Mouse (Mus musculus) heart, embryonic 11.5 days (tissue): ENCODE results near the gene Pafah1b3. TPM values are rescaled to one million over a fixed set of nuclear protein-coding genes. Genes with fewer than 3 reads are reported as not detected.
A peak's percentile ranks its signal among the peaks of the same experiment; 100 is the strongest.

Experiments used
- ATAC-seq: fragments of 200-750 bp; cut with Nextera tagmentation; replicated peaks from 2 replicates; pipeline ENCODE4 v1.8.0; 2017; ENCODE audit warnings: moderate library complexity; ENCODE audit not compliant: insufficient number of reproducible peaks, low FRiP score, low TSS enrichment
- H3K27ac ChIP-seq: fragments of 300-500 bp; sonication (generic); 2 replicates; pipeline ENCODE4 v1.5.1; 2014; ENCODE audit warnings: mild to moderate bottlenecking, low read depth, low read length
- H3K27me3 ChIP-seq: fragments of 300-500 bp; sonication (generic); 2 replicates; pipeline ENCODE4 v1.6.1; 2014; ENCODE audit warnings: mild to moderate bottlenecking, low read length, mixed read lengths; ENCODE audit not compliant: control insufficient read depth, insufficient read depth
- H3K36me3 ChIP-seq: fragments of 300-500 bp; sonication (generic); 2 replicates; pipeline ENCODE4 v1.6.1; 2014; ENCODE audit warnings: mild to moderate bottlenecking, low read length, moderate library complexity, mixed read lengths; ENCODE audit not compliant: control insufficient read depth, insufficient read depth
- H3K4me1 ChIP-seq: fragments of 300-500 bp; sonication (generic); 2 replicates; pipeline ENCODE4 v1.6.1; 2014; ENCODE audit warnings: low read length; ENCODE audit not compliant: control insufficient read depth, insufficient read depth
- H3K4me2 ChIP-seq: fragments of 300-500 bp; sonication (generic); 2 replicates; pipeline ENCODE4 v1.6.1; 2014; ENCODE audit warnings: mild to moderate bottlenecking, moderate library complexity
- H3K4me3 ChIP-seq: fragments of 300-500 bp; sonication (generic); 2 replicates; pipeline ENCODE4 v1.5.1; 2014; ENCODE audit warnings: low read depth, low read length
- H3K9ac ChIP-seq: fragments of 300-500 bp; sonication (generic); 2 replicates; pipeline ENCODE4 v1.6.1; 2014; ENCODE audit warnings: mild to moderate bottlenecking, low read depth, low read length, moderate library complexity
- H3K9me3 ChIP-seq: fragments of 300-500 bp; sonication (generic); replicated peaks from 2 replicates; pipeline ENCODE4 v1.6.1; 2016; ENCODE audit warnings: low read length; ENCODE audit not compliant: control insufficient read depth
- WGBS: fragments of 180-500 bp; shearing (Covaris S2); extraction: QIAGEN DNeasy Blood & Tissue Kit; methylation state at CpG from one replicate; pipeline ENCODE4 v1.1.7; 2014; ENCODE audit not compliant: insufficient replicate concordance; 5-methylcytosine and 5-hydroxymethylcytosine counted together
- polyA plus RNA-seq: library from polyadenylated mRNA; unstranded; fragments of >200 nt; fragmentation: Nextera tagmentation; extraction: Ambion mirVana; gene quantifications from 2 replicates; pipeline ENCODE4 v1.2.1, GENCODE M21; 2014

Pafah1b3 gene
- polyA plus RNA-seq, 1 experiment from 2014 or later = 141 TPM

DNA sequence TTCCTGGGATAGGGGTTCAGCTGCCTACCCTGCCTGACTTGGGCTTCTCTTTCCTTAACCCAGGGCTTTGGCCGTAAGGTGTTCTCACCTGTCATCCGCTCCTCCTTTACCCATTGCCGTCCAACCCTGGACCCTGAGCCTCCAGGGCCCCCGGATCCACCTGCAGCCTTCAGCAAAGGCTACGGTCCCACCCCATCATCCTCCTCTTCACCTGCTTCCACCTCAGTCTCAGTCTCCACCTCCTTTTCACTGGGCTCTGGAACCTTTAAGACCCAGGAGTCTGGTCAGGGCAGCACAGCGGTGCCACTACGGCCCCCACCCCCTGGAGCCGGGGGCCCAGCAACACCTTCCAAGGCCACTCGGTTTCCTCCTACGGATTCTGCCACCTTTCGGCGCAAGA, 9.8 kb downstream of the Pafah1b3 start:
- H3K4me1 ChIP-seq = peaks cover 23% of the 10 kb centered on the region
- H3K36me3 ChIP-seq = peaks cover 71% of the 10 kb centered on the region
- H3K27me3 ChIP-seq = no peaks in the 10 kb centered on the region
- WGBS = 93% methylated on average over 12 of the region's 12 CpGs
- ATAC-seq = no peak
- no peak overlapping the region for H3K4me3 ChIP-seq
- H3K27ac ChIP-seq = no peak overlapping the region
- H3K9me3 ChIP-seq = no peaks in the 10 kb centered on the region; the same call in 1 of the 2 replicates
- no peak overlapping the region for H3K9ac ChIP-seq
- H3K4me2 ChIP-seq = no peak overlapping the region

DNA sequence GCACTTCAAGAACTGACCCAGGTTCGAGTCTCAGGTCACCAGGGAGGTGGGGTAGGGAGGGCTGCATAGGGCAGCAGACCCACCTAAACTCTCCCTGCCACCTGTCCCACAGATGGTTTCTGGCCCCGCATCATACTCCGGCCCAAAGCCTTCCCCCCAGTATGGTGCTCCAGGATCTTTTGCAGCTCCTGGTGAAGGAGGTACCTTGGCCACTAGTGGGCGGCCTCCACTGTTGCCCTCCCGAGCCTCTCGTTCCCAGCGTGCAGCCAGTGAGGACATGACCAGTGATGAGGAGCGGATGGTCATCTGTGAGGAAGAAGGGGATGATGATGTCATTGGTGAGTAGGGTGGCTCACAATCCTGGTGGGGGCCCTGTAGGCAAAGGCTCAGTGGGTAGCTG, 10.8 kb downstream of the Pafah1b3 start:
- H3K9me3 ChIP-seq = no peaks in the 10 kb centered on the region; the same call in 1 of the 2 replicates
- H3K9ac ChIP-seq = no peak overlapping the region
- H3K36me3 ChIP-seq = peaks cover 61% of the 10 kb centered on the region
- peaks cover 24% of the 10 kb centered on the region for H3K4me1 ChIP-seq
- WGBS = 84% methylated on average over 8 of the region's 8 CpGs
- no peak overlapping the region for H3K4me3 ChIP-seq
- no peaks in the 10 kb centered on the region for H3K27me3 ChIP-seq
- H3K4me2 ChIP-seq = no peak overlapping the region
- ATAC-seq = no peak
- no peak overlapping the region for H3K27ac ChIP-seq

DNA sequence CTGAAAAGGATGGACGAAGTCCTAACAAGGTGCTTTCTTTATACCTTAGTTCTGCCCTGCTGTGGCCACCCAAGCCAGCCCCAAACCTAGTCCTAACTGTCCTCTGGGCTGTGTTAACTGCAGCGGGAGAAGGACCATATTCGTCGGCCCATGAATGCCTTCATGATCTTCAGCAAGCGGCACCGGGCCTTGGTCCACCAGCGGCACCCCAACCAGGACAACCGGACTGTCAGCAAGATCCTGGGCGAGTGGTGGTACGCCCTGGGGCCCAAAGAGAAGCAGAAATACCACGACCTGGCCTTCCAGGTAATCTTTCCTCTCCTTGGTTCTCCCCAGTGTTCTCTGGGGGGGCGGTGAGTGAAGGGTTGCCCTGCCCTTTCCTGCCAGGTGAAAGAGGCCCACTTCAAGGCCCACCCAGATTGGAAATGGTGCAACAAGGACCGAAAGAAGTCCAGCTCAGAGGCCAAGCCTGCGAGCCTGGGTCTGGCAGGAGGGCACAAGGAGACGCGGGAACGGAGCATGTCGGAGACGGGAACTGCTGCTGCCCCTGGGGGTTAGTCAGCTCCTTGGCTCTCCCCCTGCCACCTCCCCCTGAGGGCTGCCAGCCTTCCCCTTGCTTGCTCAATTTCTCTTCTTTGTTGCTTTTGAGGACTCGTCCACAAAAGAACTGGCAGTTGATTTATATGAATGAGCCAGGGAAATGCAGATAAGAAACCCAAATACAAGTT, 12.1 kb downstream of the Pafah1b3 start:
- Histone ChIP-seq H3K4me1 (peaks cover 35% of the 10 kb centered on the region), H3K9ac (no peak overlapping the region), H3K4me2 (no peak overlapping the region), H3K4me3 (no peak overlapping the region), H3K9me3 (no peaks in the 10 kb centered on the region; the same call in 1 of the 2 replicates), H3K36me3 (peaks cover 56% of the 10 kb centered on the region), H3K27me3 (no peaks in the 10 kb centered on the region), H3K27ac (no peak overlapping the region)
- no peak for ATAC-seq
- WGBS = 91% methylated on average over 20 of the region's 20 CpGs

DNA sequence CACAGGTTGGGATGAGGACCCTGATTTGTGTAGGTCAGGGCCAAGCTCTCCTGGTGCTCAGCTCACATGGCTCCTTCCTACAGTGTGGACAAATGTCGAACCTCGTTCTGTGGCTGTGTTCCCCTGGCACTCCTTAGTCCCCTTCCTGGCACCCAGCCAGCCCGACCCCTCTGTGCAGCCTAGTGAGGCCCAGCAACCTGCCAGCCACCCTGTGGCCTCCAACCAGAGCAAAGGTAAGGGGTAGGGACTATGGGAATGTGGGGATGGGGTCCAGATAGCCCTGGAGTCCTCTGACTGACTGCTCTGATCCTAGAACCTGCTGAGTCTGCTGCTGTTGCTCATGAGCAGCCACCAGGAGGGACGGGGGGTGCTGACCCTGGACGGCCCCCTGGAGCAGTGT, 13.0 kb downstream of the Pafah1b3 start:
- Histone ChIP-seq H3K9ac (no peak overlapping the region; the same call in 1 of the 2 replicates), H3K36me3 (peaks cover 47% of the 10 kb centered on the region), H3K27ac (no peak overlapping the region), H3K4me2 (no peak overlapping the region), H3K9me3 (no peaks in the 10 kb centered on the region; the same call in 1 of the 2 replicates), H3K27me3 (no peaks in the 10 kb centered on the region), H3K4me1 (peaks cover 41% of the 10 kb centered on the region), H3K4me3 (peak overlapping the region; percentile 8; the same call in 1 of the 2 replicates)
- ATAC-seq = no peak
- 69% methylated on average over 5 of the region's 5 CpGs for WGBS

DNA sequence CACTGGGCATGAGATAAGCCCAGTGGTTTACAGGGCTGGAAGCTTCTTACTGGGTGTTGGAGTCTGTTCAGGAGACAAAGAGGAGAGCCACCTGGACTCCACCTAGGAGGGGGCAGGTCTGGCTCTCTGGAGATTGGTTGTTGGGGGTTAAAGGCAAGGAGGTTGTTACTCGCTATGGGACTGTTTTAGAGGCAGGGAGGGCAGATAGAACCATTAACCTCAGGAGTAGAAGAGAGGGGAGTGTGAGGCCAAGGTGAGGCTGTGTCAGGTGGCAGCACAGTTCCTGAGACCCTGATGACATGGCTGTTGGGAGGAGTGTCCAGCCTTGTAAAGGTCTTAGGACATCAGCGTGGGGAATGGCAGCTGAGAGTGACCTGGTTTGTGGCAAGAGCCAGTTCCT, 13.6 kb downstream of the Pafah1b3 start:
- Histone ChIP-seq H3K4me1 (peaks cover 45% of the 10 kb centered on the region), H3K4me3 (peak overlapping the region; percentile 74), H3K4me2 (peak overlapping the region; percentile 98), H3K36me3 (peaks cover 41% of the 10 kb centered on the region), H3K9me3 (no peaks in the 10 kb centered on the region; the same call in 1 of the 2 replicates), H3K27me3 (no peaks in the 10 kb centered on the region), H3K9ac (no peak overlapping the region; the same call in 1 of the 2 replicates), H3K27ac (peak overlapping the region; percentile 99; the same call in 1 of the 2 replicates)
- WGBS = 61% methylated on average over 2 of the region's 2 CpGs
- no peak for ATAC-seq

DNA sequence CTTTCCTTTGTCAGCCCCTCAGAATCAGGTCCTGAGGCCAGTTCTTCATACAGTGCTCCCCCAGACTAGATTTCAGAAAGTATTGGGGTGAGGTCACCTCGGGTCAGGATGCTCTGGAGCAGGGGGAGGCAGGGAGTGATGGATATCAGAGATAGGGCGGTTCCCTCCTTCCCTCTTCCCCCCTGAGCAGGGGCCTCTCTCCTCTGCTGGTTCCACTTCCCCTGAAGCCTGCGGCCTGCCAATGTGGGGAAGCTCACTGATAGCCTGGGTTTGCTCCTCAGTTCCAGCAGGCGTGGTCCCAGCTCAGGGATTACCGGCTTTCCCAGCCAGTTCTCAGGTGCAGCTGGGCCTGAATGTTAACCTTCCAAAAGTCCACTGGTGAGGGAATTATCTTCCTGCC, 14.1 kb downstream of the Pafah1b3 start:
- peak overlapping the region; percentile 98 for H3K4me2 ChIP-seq
- peak overlapping the region; percentile 74 for H3K4me3 ChIP-seq
- 14% methylated on average over 5 of the region's 5 CpGs for WGBS
- H3K27me3 ChIP-seq = no peaks in the 10 kb centered on the region
- no peaks in the 10 kb centered on the region for H3K9me3 ChIP-seq
- no peak for ATAC-seq
- peaks cover 35% of the 10 kb centered on the region for H3K36me3 ChIP-seq
- H3K4me1 ChIP-seq = peaks cover 45% of the 10 kb centered on the region
- H3K9ac ChIP-seq = peak overlapping the region; percentile 87
- H3K27ac ChIP-seq = peak overlapping the region; percentile 99

DNA sequence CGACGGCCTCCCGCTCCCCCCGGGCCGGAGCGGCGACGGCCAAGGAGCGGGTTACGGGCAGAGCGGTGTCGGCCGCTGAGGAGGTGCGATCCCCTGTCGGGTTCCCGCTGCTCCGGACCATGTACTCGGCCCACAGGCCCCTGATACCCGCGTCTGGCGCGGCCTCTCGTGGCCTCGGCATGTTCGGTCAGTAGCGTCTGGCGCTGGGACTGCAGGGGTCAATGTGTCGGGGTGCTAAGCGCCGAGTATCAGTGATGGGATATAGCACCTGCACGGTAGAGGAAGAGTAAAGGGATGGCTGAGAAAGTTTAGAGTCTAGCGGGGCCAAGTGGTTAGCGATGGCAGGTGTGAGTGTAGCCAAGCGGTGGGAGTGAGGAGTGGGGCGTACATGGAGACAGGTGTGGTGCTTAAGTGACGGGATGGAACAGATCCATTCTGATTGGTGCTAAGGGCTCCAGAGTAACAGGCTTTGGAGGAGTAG, 15.0 kb downstream of the Pafah1b3 start:
- ATAC-seq = no peak
- H3K9ac ChIP-seq = peak overlapping the region; percentile 87
- peak overlapping the region; percentile 74 for H3K4me3 ChIP-seq
- no peaks in the 10 kb centered on the region for H3K9me3 ChIP-seq
- WGBS = 1% methylated on average over 35 of the region's 36 CpGs
- H3K4me1 ChIP-seq = peaks cover 48% of the 10 kb centered on the region
- peaks cover 27% of the 10 kb centered on the region for H3K36me3 ChIP-seq
- peak overlapping the region; percentile 98 for H3K4me2 ChIP-seq
- peak overlapping the region; percentile 99 for H3K27ac ChIP-seq
- H3K27me3 ChIP-seq = no peaks in the 10 kb centered on the region

DNA sequence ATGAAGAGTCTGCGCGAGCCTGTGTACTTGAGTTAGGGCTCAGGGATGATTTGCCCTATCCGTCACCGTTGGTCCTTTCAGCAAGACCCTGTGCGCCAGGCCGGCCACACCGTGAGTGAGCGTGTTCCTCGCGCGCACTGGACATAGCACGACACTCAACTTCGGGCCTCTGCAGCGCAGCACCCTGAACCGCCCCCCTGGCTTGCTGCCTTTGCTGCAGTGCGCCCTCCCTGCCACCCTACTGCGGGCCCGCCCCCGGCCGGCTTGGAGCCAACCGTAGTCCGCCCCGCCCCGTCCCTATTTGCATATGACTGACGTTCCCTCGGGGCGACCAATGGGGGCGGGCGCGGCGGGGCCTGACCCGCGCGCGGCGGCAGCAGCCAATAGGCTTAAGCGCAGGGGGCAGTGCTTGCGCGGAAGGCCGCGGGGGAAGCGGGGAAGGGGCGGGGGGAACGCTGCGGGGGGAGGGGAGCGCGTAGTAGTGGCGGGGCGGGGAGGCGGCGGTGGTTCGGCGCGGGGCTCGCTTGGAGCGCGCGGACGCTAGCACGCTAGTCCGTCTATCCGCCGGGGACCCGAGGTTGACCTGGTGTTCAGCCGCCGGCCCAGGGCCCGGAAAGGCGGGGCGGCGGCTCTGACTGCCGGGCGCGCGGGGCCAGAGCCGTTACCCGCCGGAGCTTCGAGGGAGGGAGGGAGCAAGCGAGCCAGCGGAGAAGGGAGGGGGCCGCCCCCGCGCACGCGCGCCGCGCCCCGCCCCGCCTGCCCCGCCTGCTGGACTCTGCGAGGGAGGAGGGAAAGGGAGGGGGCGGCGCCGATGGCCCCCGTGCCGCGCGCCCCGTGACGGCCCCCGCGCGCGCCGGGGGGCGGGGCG, 15.8 kb downstream of the Pafah1b3 start:
- WGBS = under 1% methylated on average over 76 of the region's 108 CpGs
- Histone ChIP-seq H3K4me2 (peak overlapping the region; percentile 98), H3K27ac (peak overlapping the region; percentile 99), H3K4me1 (peaks cover 54% of the 10 kb centered on the region), H3K4me3 (peak overlapping the region; percentile 74), H3K9me3 (no peaks in the 10 kb centered on the region), H3K36me3 (peaks cover 21% of the 10 kb centered on the region), H3K9ac (peak overlapping the region; percentile 87), H3K27me3 (no peaks in the 10 kb centered on the region)
- ATAC-seq = peak; percentile 84
